Mouse (Mus musculus) MEL (cell line): Measurements from ENCODE around the gene Gale. TPM values are rescaled to one million over a fixed set of nuclear protein-coding genes. Genes with fewer than 3 reads are reported as not detected.

Experiments used
- DNase-seq: peaks from one replicate; pipeline ENCODE4 v3.0.0; 2011; ENCODE audit warnings: low read depth, low spot score
- H3K27ac ChIP-seq: 2 replicates; pipeline ENCODE4 v1.5.1; 2012; ENCODE audit warnings: low read depth, mild to moderate bottlenecking, control low read depth, low read length, moderate library complexity; ENCODE audit not compliant: control insufficient read depth
- H3K27me3 ChIP-seq, 2 experiments: fragments of 150-350 bp in 1 of 2; sonication (generic) in 1 of 2; 2 replicates each; pipeline ENCODE4 v1.6.1; 2012; ENCODE audit warnings: low read length in 2 of 2, mild to moderate bottlenecking in 2 of 2, improper control_type of control experiment in 1 of 2, moderate library complexity in 1 of 2; ENCODE audit not compliant: insufficient read depth in 2 of 2, control insufficient read depth in 1 of 2
- H3K36me3 ChIP-seq, 2 experiments: 2 replicates each; pipeline ENCODE4 v1.6.1; 2012 to 2014; ENCODE audit warnings: low read length in 2 of 2, improper control_type of control experiment in 1 of 2, inconsistent platforms in 1 of 2, mild to moderate bottlenecking in 1 of 2; ENCODE audit not compliant: insufficient read depth in 2 of 2, control insufficient read depth in 1 of 2
- H3K4me1 ChIP-seq, 2 experiments: fragments of 150-350 bp in 1 of 2; sonication (generic) in 1 of 2; 2 replicates each; pipeline ENCODE4 v1.6.1; 2012; ENCODE audit warnings: low read length in 2 of 2, improper control_type of control experiment in 1 of 2, mild to moderate bottlenecking in 1 of 2; ENCODE audit not compliant: insufficient read depth in 2 of 2, control insufficient read depth in 1 of 2
- H3K4me3 ChIP-seq, 2 experiments: fragments of 150-350 bp in 1 of 2; sonication (generic) in 1 of 2; 2 replicates each; pipeline ENCODE4 v1.5.1; 2012; ENCODE audit warnings: low read depth in 2 of 2, low read length in 2 of 2, mild to moderate bottlenecking in 2 of 2, moderate library complexity in 2 of 2, control low read depth in 1 of 2, improper control_type of control experiment in 1 of 2; ENCODE audit not compliant: control insufficient read depth in 1 of 2, insufficient read depth in 1 of 2
- H3K79me2 ChIP-seq: 2 replicates; pipeline ENCODE4 v1.6.1; 2012; ENCODE audit warnings: mild to moderate bottlenecking, low read length, moderate library complexity; ENCODE audit not compliant: control insufficient read depth, poor library complexity, insufficient read depth
- H3K9ac ChIP-seq: 2 replicates; pipeline ENCODE4 v1.6.1; 2012; ENCODE audit warnings: low read depth, mild to moderate bottlenecking, control low read depth, low read length, moderate library complexity; ENCODE audit not compliant: control insufficient read depth, poor library complexity, severe bottlenecking
- H3K9me3 ChIP-seq: fragments of 150-350 bp; sonication (generic); replicated peaks from 2 replicates; pipeline ENCODE4 v1.6.1; 2012; ENCODE audit warnings: mild to moderate bottlenecking, low read length, improper control_type of control experiment, moderate library complexity; ENCODE audit not compliant: insufficient read depth
- CHD2 ChIP-seq: IDR thresholded peaks from 2 replicates; pipeline ENCODE4 v1.6.1; 2011; ENCODE audit warnings: low read length, improper control_type of control experiment
- CTCF ChIP-seq, 3 experiments: IDR thresholded peaks in 2 of 3; conservative IDR thresholded peaks in 1 of 3; 2 replicates each; pipeline ENCODE4 v1.5.1; 2011 to 2012; ENCODE audit warnings: low read length in 3 of 3, low read depth in 2 of 3, mild to moderate bottlenecking in 2 of 3, improper control_type of control experiment in 1 of 3, inconsistent platforms in 1 of 3, mixed read lengths in 1 of 3, moderate library complexity in 1 of 3; ENCODE audit not compliant: control insufficient read depth in 1 of 3, insufficient read depth in 1 of 3, poor library complexity in 1 of 3, severe bottlenecking in 1 of 3
- E2F4 ChIP-seq: IDR thresholded peaks from 2 replicates; pipeline ENCODE4 v1.6.1; 2011; ENCODE audit warnings: low read depth, low read length, improper control_type of control experiment, borderline replicate concordance
- ELF1 ChIP-seq: IDR thresholded peaks from 2 replicates; pipeline ENCODE4 v1.6.1; 2014; ENCODE audit warnings: low read depth, mild to moderate bottlenecking, inconsistent platforms, low read length, improper control_type of control experiment, moderate library complexity
- EP300 ChIP-seq, 2 experiments: IDR thresholded peaks; 2 replicates each; pipeline ENCODE4 v1.6.1; 2011; ENCODE audit warnings: improper control_type of control experiment in 2 of 2, low read length in 2 of 2, low read depth in 1 of 2, mild to moderate bottlenecking in 1 of 2
- ETS1 ChIP-seq: IDR thresholded peaks from 2 replicates; pipeline ENCODE4 v1.6.1; 2012; ENCODE audit warnings: low read depth, mild to moderate bottlenecking, inconsistent platforms, low read length, improper control_type of control experiment, moderate library complexity
- GATA1 ChIP-seq: IDR thresholded peaks from 2 replicates; pipeline ENCODE4 v1.6.1; 2011; ENCODE audit warnings: low read depth, low read length, improper control_type of control experiment
- HCFC1 ChIP-seq: IDR thresholded peaks from 2 replicates; pipeline ENCODE4 v1.6.1; 2012; ENCODE audit warnings: low read depth, mild to moderate bottlenecking, inconsistent platforms, low read length, improper control_type of control experiment, moderate library complexity
- JUND ChIP-seq: IDR thresholded peaks from 2 replicates; pipeline ENCODE4 v1.6.1; 2011; ENCODE audit warnings: low read depth, mild to moderate bottlenecking, improper control_type of control experiment, low read length
- KAT2A ChIP-seq: conservative IDR thresholded peaks from 2 replicates; pipeline ENCODE4 v1.6.1; 2012; ENCODE audit warnings: low read depth, low read length, improper control_type of control experiment, inconsistent platforms
- MAFK ChIP-seq: IDR thresholded peaks from 2 replicates; pipeline ENCODE4 v1.6.1; 2011; ENCODE audit warnings: low read depth, mild to moderate bottlenecking, low read length, improper control_type of control experiment, borderline replicate concordance
- MAX ChIP-seq: IDR thresholded peaks from 2 replicates; pipeline ENCODE4 v1.6.1; 2011; ENCODE audit warnings: low read length, improper control_type of control experiment
- MXI1 ChIP-seq: IDR thresholded peaks from 2 replicates; pipeline ENCODE4 v1.6.1; 2011; ENCODE audit warnings: mild to moderate bottlenecking, low read depth, low read length, improper control_type of control experiment
- MYC ChIP-seq: IDR thresholded peaks from 2 replicates; pipeline ENCODE4 v1.6.1; 2011; ENCODE audit warnings: low read depth, mild to moderate bottlenecking, low read length, improper control_type of control experiment, moderate library complexity
- NELFE ChIP-seq: IDR thresholded peaks from 2 replicates; pipeline ENCODE4 v1.6.1; 2011; ENCODE audit warnings: low read depth, low read length, improper control_type of control experiment
- NRF1 ChIP-seq: IDR thresholded peaks from 2 replicates; pipeline ENCODE4 v1.6.1; 2014; ENCODE audit warnings: low read depth, mild to moderate bottlenecking, inconsistent platforms, low read length, improper control_type of control experiment, moderate library complexity; ENCODE audit not compliant: poor library complexity, insufficient read depth, severe bottlenecking
- POLR2A ChIP-seq, 2 experiments: IDR thresholded peaks; 2 replicates each; pipeline ENCODE4 v1.6.1; 2011 to 2012; ENCODE audit warnings: low read length in 2 of 2, mild to moderate bottlenecking in 2 of 2, control low read depth in 1 of 2, improper control_type of control experiment in 1 of 2, low read depth in 1 of 2, moderate library complexity in 1 of 2; ENCODE audit not compliant: control insufficient read depth in 1 of 2, insufficient read depth in 1 of 2, poor library complexity in 1 of 2
- POLR2AphosphoS2 ChIP-seq: IDR thresholded peaks from 2 replicates; pipeline ENCODE4 v1.6.1; 2011; ENCODE audit warnings: low read length, improper control_type of control experiment
- SIN3A ChIP-seq: IDR thresholded peaks from 2 replicates; pipeline ENCODE4 v1.6.1; 2012; ENCODE audit warnings: low read length, improper control_type of control experiment, inconsistent platforms
- TAL1 ChIP-seq: IDR thresholded peaks from 2 replicates; pipeline ENCODE4 v1.6.1; 2012; ENCODE audit warnings: mild to moderate bottlenecking, inconsistent platforms, low read length, moderate library complexity, mixed read lengths
- TBP ChIP-seq: IDR thresholded peaks from 2 replicates; pipeline ENCODE4 v1.8.0; 2011; ENCODE audit warnings: low read depth, low read length, improper control_type of control experiment
- TCF12 ChIP-seq: IDR thresholded peaks from 2 replicates; pipeline ENCODE4 v1.6.1; 2014; ENCODE audit warnings: low read depth, mild to moderate bottlenecking, inconsistent platforms, low read length, improper control_type of control experiment, moderate library complexity
- UBTF ChIP-seq: IDR thresholded peaks from 2 replicates; pipeline ENCODE4 v1.6.1; 2012; ENCODE audit warnings: low read depth, mild to moderate bottlenecking, inconsistent platforms, low read length, improper control_type of control experiment, moderate library complexity, borderline replicate concordance; ENCODE audit not compliant: insufficient read depth
- USF1 ChIP-seq: IDR thresholded peaks from 2 replicates; pipeline ENCODE4 v1.6.1; 2014; ENCODE audit warnings: low read depth, mild to moderate bottlenecking, inconsistent platforms, low read length, improper control_type of control experiment, moderate library complexity
- ZC3H11A ChIP-seq: IDR thresholded peaks from 2 replicates; pipeline ENCODE4 v1.6.1; 2012; ENCODE audit warnings: low read depth, mild to moderate bottlenecking, inconsistent platforms, low read length, improper control_type of control experiment
- ZMIZ1 ChIP-seq: IDR thresholded peaks from 2 replicates; pipeline ENCODE4 v1.6.1; 2012; ENCODE audit warnings: low read depth, mild to moderate bottlenecking, inconsistent platforms, low read length, improper control_type of control experiment, moderate library complexity
- polyA plus RNA-seq, 2 experiments: library from polyadenylated mRNA; stranded (reverse) in 1 of 2; unstranded in 1 of 2; fragments of >175 nt in 1 of 2; fragments of >200 nt in 1 of 2; gene quantifications; 2 replicates each; pipeline versions ENCODE4 v1.2.1 to v1.2.4; 2012; ENCODE audit warnings: low replicate concordance in 2 of 2, low read depth in 1 of 2; ENCODE audit not compliant: insufficient read length in 2 of 2, insufficient read depth in 1 of 2, missing spikeins in 1 of 2
- total RNA-seq: library from RNA; depleted of rRNA; stranded (reverse); fragments of 300-350 nt; gene quantifications from 2 replicates; pipeline ENCODE4 v1.2.3, GENCODE M21; 2012; rRNA removed

Gale gene
- 23.3 and 24.5 TPM in 2 replicates for total RNA-seq
- polyA plus RNA-seq: 10 to 100 TPM in 1 of 2 experiments, not detected in 1; 31.2 TPM

- H3K27me3 ChIP-seq: no peaks in the 10 kb centered on the region
- H3K36me3 ChIP-seq: peaks cover 0 to 6% of the 10 kb centered on the region in 2 experiments; a peak in 3 of 4 replicates
- H3K9ac ChIP-seq: peak within 1 kb of the TSS; percentile 90
- peaks cover 7% of the 10 kb centered on the region; the same call in 1 of the 2 replicates for H3K79me2 ChIP-seq
- peak; percentile 69; the same call in 1 of the 2 replicates for TF ChIP-seq TCF12
- TF ChIP-seq MXI1: peak; percentile 88
- TF ChIP-seq USF1: 0 out of 2 replicates have a peak, but pooled peaks have one; percentile 27
- peak; percentile 95 for TF ChIP-seq ELF1
- TF ChIP-seq EP300 (IDR thresholded peaks at IDR 0.05; ENCODE audit: low read depth in 1 of 2, low read length in 2 of 2): peak in 1 of 2 experiments; percentile 43; a peak in 2 of 4 replicates
- peak; percentile 91; the same call in 1 of the 2 replicates for TF ChIP-seq POLR2AphosphoS2
- TF ChIP-seq TBP: peak; percentile 84
- TF ChIP-seq POLR2A (IDR thresholded peaks at IDR 0.05; ENCODE audit: control insufficient read depth in 1 of 2, insufficient read depth in 1 of 2, low read depth in 1 of 2, low read length in 2 of 2, poor library complexity in 1 of 2): peak; percentile 88 to 97
- TF ChIP-seq NRF1: peak; percentile 87
- no peak for TF ChIP-seq JUND
- TF ChIP-seq SIN3A: peak; percentile 100
- TF ChIP-seq E2F4: no peak
- TF ChIP-seq CHD2: no peak
- peak; percentile 75 for TF ChIP-seq KAT2A
- peak; percentile 60; the same call in 1 of the 2 replicates for TF ChIP-seq MAX
- no peak for TF ChIP-seq TAL1
- no peak for TF ChIP-seq MAFK
- peak; percentile 97 for TF ChIP-seq HCFC1
- peak; percentile 95 for TF ChIP-seq ZMIZ1
- no peak for TF ChIP-seq ZC3H11A
- TF ChIP-seq ETS1: peak; percentile 34; the same call in 1 of the 2 replicates
- TF ChIP-seq UBTF: 0 out of 2 replicates have a peak, but pooled peaks have one; percentile 87
- no peak for TF ChIP-seq GATA1
- peak; percentile 97 for TF ChIP-seq NELFE
- TF ChIP-seq CTCF (IDR thresholded peaks at IDR 0.05 in 2 of 3, conservative IDR thresholded peaks at IDR 0.05 in 1 of 3; ENCODE audit: control insufficient read depth in 1 of 3, insufficient read depth in 1 of 3, low read depth in 2 of 3, low read length in 3 of 3, poor library complexity in 1 of 3, severe bottlenecking in 1 of 3): 0 out of 6 replicates have a peak, but pooled peaks of 1 of the 3 experiments have one; percentile 3
- peak; percentile 89 for TF ChIP-seq MYC
- TF ChIP-seq, all 39 proteins: peak for 19
- peak within 1 kb of the TSS; percentile 93 for H3K27ac ChIP-seq
- H3K4me1 ChIP-seq: peaks cover 4 to 7% of the 10 kb centered on the region in 2 experiments; a peak in 3 of 4 replicates
- H3K9me3 ChIP-seq: no peaks in the 10 kb centered on the region
- peak within 1 kb of the TSS; percentile 83 to 86 for H3K4me3 ChIP-seq
- peak; percentile 99 for DNase-seq
Measured at GRCm38 (mm10) chr4:135963457-135964193, at the start of gene Gale. TSS of gene Gale (plus strand) at chr4:135963727.
